Mouse (Mus musculus): Measurements from ENCODE around the gene D930007J09Rik. TPM values are rescaled to one million over a fixed set of nuclear protein-coding genes. Genes with fewer than 3 reads are reported as not detected.

D930007J09Rik gene
- total and polyA plus RNA-seq, 3 experiments = 14.6 TPM; not detected in 2

DNA sequence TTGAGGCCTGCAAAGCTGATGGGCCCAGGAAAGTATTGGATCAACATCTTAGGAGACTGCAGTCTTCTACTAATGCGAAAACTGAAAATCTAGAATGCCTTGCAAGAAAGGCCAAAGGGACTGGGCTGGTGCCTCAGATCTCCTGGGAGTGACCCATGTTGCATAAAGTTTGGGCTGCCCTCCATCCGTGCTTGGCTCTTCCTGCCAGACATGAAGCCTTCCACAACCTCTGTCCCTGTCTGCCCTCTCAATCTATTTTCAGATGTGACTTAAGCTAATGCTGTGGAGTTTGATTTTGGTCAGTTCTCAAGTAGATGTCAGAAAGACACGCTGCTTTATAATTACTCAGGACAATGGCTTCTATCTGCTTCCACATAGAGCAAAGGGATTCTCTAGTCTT is 39.5 kb downstream of the D930007J09Rik start:
- Histone ChIP-seq H3K4me3 (replicated peaks in 1 of 3; ENCODE audit: low read depth in 2 of 3, low read length in 2 of 3, poor library complexity in 1 of 3) (no peak overlapping the region), H3K36me3 (replicated peaks in 1 of 2; ENCODE audit: control insufficient read depth in 1 of 2, insufficient read depth in 1 of 2, low read length in 1 of 2) (no peaks in the 10 kb centered on the region), H3K79me2 (replicated peaks; ENCODE audit: control insufficient read depth, extremely low read depth, insufficient read depth, poor library complexity, severe bottlenecking) (no peaks in the 10 kb centered on the region), H3K27me3 (replicated peaks) (no peaks in the 10 kb centered on the region), H3K4me1 (ENCODE audit: control insufficient read depth in 1 of 2, insufficient read depth in 2 of 2) (peaks cover 0 to 6% of the 10 kb centered on the region in 2 experiments; a peak in 1 of 4 replicates), H3K4me2 (ENCODE audit: insufficient read depth, low read depth, poor library complexity, severe bottlenecking) (no peak overlapping the region), H3K9ac (ENCODE audit: insufficient read depth, low read depth) (no peak overlapping the region), H3K27ac (ENCODE audit: insufficient read depth, low read depth) (no peak overlapping the region), H3K9me3 (replicated peaks; ENCODE audit: low read length) (no peaks in the 10 kb centered on the region)
- in situ Hi-C loops (cut with MboI; ENCODE audit: low pct_ligation_motif_present, low pct_unique_long_range_greater_than_20kb, low sequenced_read_pairs) = no loop called here
- TF ChIP-seq USF2 (conservative IDR thresholded peaks at IDR 0.05; ENCODE audit: low read depth, low read length) (no peak), JUN (IDR thresholded peaks at IDR 0.05; ENCODE audit: insufficient read depth, low read depth, low read length) (no peak), POLR2A (IDR thresholded peaks at IDR 0.05; ENCODE audit: low read depth, low read length) (no peak), SIN3A (IDR thresholded peaks at IDR 0.05; ENCODE audit: low read length) (no peak), ZNF384 (IDR thresholded peaks at IDR 0.05; ENCODE audit: low read depth, low read length) (no peak), ETS1 (conservative IDR thresholded peaks at IDR 0.05; ENCODE audit: low read depth, low read length) (no peak), UBTF (IDR thresholded peaks at IDR 0.05; ENCODE audit: low read depth, low read length) (no peak), MAX (IDR thresholded peaks at IDR 0.05; ENCODE audit: low read length) (no peak), NELFE (IDR thresholded peaks at IDR 0.05; ENCODE audit: low read depth, low read length) (no peak), TBP (conservative IDR thresholded peaks at IDR 0.05; ENCODE audit: low read depth, low read length) (no peak), PAX5 (IDR thresholded peaks at IDR 0.05; ENCODE audit: low read length) (no peak), USF1 (IDR thresholded peaks at IDR 0.05; ENCODE audit: low read depth, low read length) (no peak), ZMIZ1 (IDR thresholded peaks at IDR 0.05; ENCODE audit: low read depth, low read length) (no peak), EP300 (IDR thresholded peaks at IDR 0.05; ENCODE audit: low read length) (no peak)
- no peak for DNase-seq (ENCODE audit: extremely low read depth)
- dilution Hi-C loops (cut with MboI; ENCODE audit: extremely low pct_ligation_motif_present, extremely low pct_unique_long_range_greater_than_20kb, low sequenced_read_pairs) = no loop called here

DNA sequence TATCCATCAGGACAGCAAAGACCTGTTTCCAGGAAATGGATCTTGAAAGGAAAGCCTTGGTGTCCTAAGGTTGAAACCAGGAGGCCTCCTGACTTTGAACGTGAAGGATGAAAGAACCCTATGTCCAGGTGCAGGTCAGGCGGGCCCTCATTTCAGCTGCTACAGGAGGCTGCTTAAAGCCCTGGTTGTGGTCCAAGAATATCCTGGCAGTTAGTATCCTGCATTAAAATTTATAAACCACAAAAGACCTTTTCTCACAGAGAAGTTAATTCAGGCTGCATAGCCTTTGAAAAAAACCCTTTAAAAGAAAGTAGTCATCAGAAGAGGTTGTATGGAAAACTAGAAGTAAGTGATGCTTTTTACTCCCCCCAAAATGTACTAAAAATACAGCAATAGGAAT is 41.9 kb downstream of the D930007J09Rik start:
- dilution Hi-C loops (cut with MboI; ENCODE audit: extremely low pct_ligation_motif_present, extremely low pct_unique_long_range_greater_than_20kb, low sequenced_read_pairs) = no loop called here
- Histone ChIP-seq H3K4me1 (ENCODE audit: control insufficient read depth in 1 of 2, insufficient read depth in 2 of 2) (peaks cover 0 to 6% of the 10 kb centered on the region in 2 experiments; a peak in 1 of 4 replicates), H3K79me2 (replicated peaks; ENCODE audit: control insufficient read depth, extremely low read depth, insufficient read depth, poor library complexity, severe bottlenecking) (no peaks in the 10 kb centered on the region), H3K27ac (ENCODE audit: insufficient read depth, low read depth) (no peak overlapping the region), H3K4me2 (ENCODE audit: insufficient read depth, low read depth, poor library complexity, severe bottlenecking) (no peak overlapping the region), H3K9me3 (replicated peaks; ENCODE audit: low read length) (no peaks in the 10 kb centered on the region), H3K27me3 (replicated peaks) (no peaks in the 10 kb centered on the region), H3K4me3 (replicated peaks in 1 of 3; ENCODE audit: low read depth in 2 of 3, low read length in 2 of 3, poor library complexity in 1 of 3) (no peak overlapping the region), H3K36me3 (replicated peaks in 1 of 2; ENCODE audit: control insufficient read depth in 1 of 2, insufficient read depth in 1 of 2, low read length in 1 of 2) (no peaks in the 10 kb centered on the region), H3K9ac (ENCODE audit: insufficient read depth, low read depth) (no peak overlapping the region)
- DNase-seq (ENCODE audit: extremely low read depth) = no peak
- in situ Hi-C loops (cut with MboI; ENCODE audit: low pct_ligation_motif_present, low pct_unique_long_range_greater_than_20kb, low sequenced_read_pairs) = no loop called here
- TF ChIP-seq SIN3A (IDR thresholded peaks at IDR 0.05; ENCODE audit: low read length) = no peak
- TF ChIP-seq ZNF384 (IDR thresholded peaks at IDR 0.05; ENCODE audit: low read depth, low read length) = no peak
- TF ChIP-seq NRF1 (IDR thresholded peaks at IDR 0.05; ENCODE audit: low read depth, low read length) = no peak
- no peak for TF ChIP-seq GABPA (IDR thresholded peaks at IDR 0.05; ENCODE audit: insufficient replicate concordance, low read depth, low read length)
- no peak for TF ChIP-seq TCF12 (IDR thresholded peaks at IDR 0.05; ENCODE audit: low read depth, low read length)

All from CH12.LX (cell line).